Mouse (Mus musculus) liver, embryonic 14.5 days (tissue): ENCODE results near the gene Tapt1. TPM values are rescaled to one million over a fixed set of nuclear protein-coding genes. Genes with fewer than 3 reads are reported as not detected.

Experiments used
- ATAC-seq: fragments of 200-750 bp; cut with Nextera tagmentation; 2 replicates; pipeline ENCODE4 v1.8.0; 2017; ENCODE audit warnings: moderate number of reproducible peaks, mild to moderate bottlenecking, moderate library complexity; ENCODE audit not compliant: insufficient read depth
- DNase-seq, 3 experiments: peaks; one replicate each; pipeline ENCODE4 v3.0.0-alpha.2; 2012 to 2013; ENCODE audit warnings: low read depth in 3 of 3, low spot score in 3 of 3
- H3K27ac ChIP-seq: fragments of 300-500 bp; sonication (generic); 2 replicates; pipeline ENCODE4 v1.5.1; 2014; ENCODE audit warnings: moderate library complexity, mild to moderate bottlenecking, control low read depth, inconsistent platforms
- H3K27me3 ChIP-seq: fragments of 300-500 bp; sonication (generic); 2 replicates; pipeline ENCODE4 v1.6.1; 2014; ENCODE audit warnings: mild to moderate bottlenecking, low read length, moderate library complexity; ENCODE audit not compliant: control insufficient read depth, insufficient read depth
- H3K36me3 ChIP-seq: fragments of 300-500 bp; sonication (generic); replicated peaks from 2 replicates; pipeline ENCODE4 v1.6.1; 2014; ENCODE audit warnings: low read depth; ENCODE audit not compliant: control insufficient read depth, insufficient read depth
- H3K4me1 ChIP-seq, 2 experiments: fragments of 200-500 bp in 1 of 2; fragments of 300-500 bp in 1 of 2; sonication (generic) in 1 of 2; replicated peaks; 2 replicates each; pipeline ENCODE4 v1.6.1; 2012 to 2014; ENCODE audit warnings: antibody characterized with exemption in 1 of 2, inconsistent platforms in 1 of 2, low read length in 1 of 2; ENCODE audit not compliant: control insufficient read depth in 2 of 2, insufficient read depth in 2 of 2
- H3K4me2 ChIP-seq: fragments of 300-500 bp; sonication (generic); 2 replicates; pipeline ENCODE4 v1.6.1; 2014; ENCODE audit warnings: low read depth, mild to moderate bottlenecking, control low read depth, moderate library complexity
- H3K4me3 ChIP-seq, 2 experiments: fragments of 200-500 bp in 1 of 2; fragments of 300-500 bp in 1 of 2; sonication (generic) in 1 of 2; 2 replicates each; pipeline ENCODE4 v1.5.1; 2012 to 2014; ENCODE audit warnings: low read depth in 2 of 2, low read length in 2 of 2, mild to moderate bottlenecking in 2 of 2, control low read depth in 1 of 2, inconsistent platforms in 1 of 2, moderate library complexity in 1 of 2; ENCODE audit not compliant: insufficient read depth in 1 of 2
- H3K9ac ChIP-seq: fragments of 300-500 bp; sonication (generic); replicated peaks from 2 replicates; pipeline ENCODE4 v1.6.1; 2014; ENCODE audit warnings: mild to moderate bottlenecking, control low read depth, moderate library complexity
- H3K9me3 ChIP-seq: fragments of 300-500 bp; sonication (generic); 2 replicates; pipeline ENCODE4 v1.6.1; 2016; ENCODE audit warnings: low read length, mixed read lengths; ENCODE audit not compliant: control insufficient read depth
- CTCF ChIP-seq: IDR thresholded peaks from 2 replicates; pipeline ENCODE4 v1.5.1; 2016; ENCODE audit warnings: antibody characterized with exemption, low read depth, control low read depth
- EP300 ChIP-seq: IDR thresholded peaks from 2 replicates; pipeline ENCODE4 v1.6.1; 2016; ENCODE audit warnings: antibody characterized with exemption, low read depth
- WGBS: fragments of 180-500 bp; shearing (Covaris S2); extraction: QIAGEN DNeasy Blood & Tissue Kit; methylation state at CpG from one replicate; pipeline ENCODE4 v1.1.7; 2014; ENCODE audit not compliant: insufficient replicate concordance; 5-methylcytosine and 5-hydroxymethylcytosine counted together
- polyA plus RNA-seq, 2 experiments: library from polyadenylated mRNA; depleted of rRNA in 1 of 2; stranded (reverse) in 1 of 2; unstranded in 1 of 2; fragments of >200 nt; fragmentation: Nextera tagmentation in 1 of 2; extraction: Ambion mirVana in 1 of 2; gene quantifications; 2 replicates each; pipeline versions ENCODE4 v1.2.1 to v1.2.3; 2012 to 2014

Gene Tapt1
- polyA plus RNA-seq, 2 experiments, result 30.9 to 31.2 TPM

GRCm38 (mm10) chr5:44219871-44220270 lies 6.6 kb downstream of the Tapt1 start:
- Histone ChIP-seq H3K9me3 (no peaks in the 10 kb centered on the region), H3K4me1 (peaks cover 18 to 46% of the 10 kb centered on the region in 2 experiments), H3K36me3 (peaks cover 20% of the 10 kb centered on the region), H3K9ac (no peak overlapping the region), H3K4me2 (no peak overlapping the region), H3K27ac (no peak overlapping the region), H3K4me3 (no peak overlapping the region), H3K27me3 (no peaks in the 10 kb centered on the region)
- no peak for DNase-seq
- 62% methylated on average over 4 of the region's 4 CpGs for WGBS
- TF ChIP-seq CTCF (no peak), EP300 (no peak)
- no peak for ATAC-seq

- H3K36me3 ChIP-seq, result peaks cover 20% of the 10 kb centered on the region
- peaks cover 9 to 40% of the 10 kb centered on the region in 2 experiments for H3K4me1 ChIP-seq
- H3K4me2 ChIP-seq, result no peak overlapping the region
- H3K27me3 ChIP-seq, result no peaks in the 10 kb centered on the region
- H3K9ac ChIP-seq, result no peak overlapping the region
- no peak for TF ChIP-seq CTCF
- TF ChIP-seq EP300, result no peak
- H3K9me3 ChIP-seq, result no peaks in the 10 kb centered on the region
- 69% methylated on average over 4 of the region's 4 CpGs for WGBS
- no peak for ATAC-seq
- no peak for DNase-seq
- H3K4me3 ChIP-seq, result no peak overlapping the region
- H3K27ac ChIP-seq, result no peak overlapping the region
These were observed 7.9 kb downstream of the Tapt1 start for GRCm38 (mm10) chr5:44218483-44218882.

DNA sequence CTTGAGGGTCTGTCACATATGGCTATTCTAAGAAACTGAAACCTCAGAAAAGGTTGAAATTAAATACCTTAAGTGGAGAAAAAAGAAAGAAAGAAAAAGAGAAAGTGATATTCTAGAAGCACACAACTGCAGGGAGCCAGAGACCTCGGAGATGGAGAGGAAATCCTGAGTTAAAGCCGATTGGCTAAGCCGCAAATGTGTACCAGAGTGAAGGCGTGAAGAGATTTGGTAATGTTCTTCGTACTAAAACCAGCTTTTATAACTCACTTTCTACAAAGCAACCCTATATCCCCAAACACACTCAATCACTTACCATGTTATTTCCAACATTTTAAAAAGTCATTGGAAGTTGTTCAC lies 8.8 kb downstream of the Tapt1 start:
- TF ChIP-seq CTCF, result no peak
- TF ChIP-seq EP300, result no peak

DNA sequence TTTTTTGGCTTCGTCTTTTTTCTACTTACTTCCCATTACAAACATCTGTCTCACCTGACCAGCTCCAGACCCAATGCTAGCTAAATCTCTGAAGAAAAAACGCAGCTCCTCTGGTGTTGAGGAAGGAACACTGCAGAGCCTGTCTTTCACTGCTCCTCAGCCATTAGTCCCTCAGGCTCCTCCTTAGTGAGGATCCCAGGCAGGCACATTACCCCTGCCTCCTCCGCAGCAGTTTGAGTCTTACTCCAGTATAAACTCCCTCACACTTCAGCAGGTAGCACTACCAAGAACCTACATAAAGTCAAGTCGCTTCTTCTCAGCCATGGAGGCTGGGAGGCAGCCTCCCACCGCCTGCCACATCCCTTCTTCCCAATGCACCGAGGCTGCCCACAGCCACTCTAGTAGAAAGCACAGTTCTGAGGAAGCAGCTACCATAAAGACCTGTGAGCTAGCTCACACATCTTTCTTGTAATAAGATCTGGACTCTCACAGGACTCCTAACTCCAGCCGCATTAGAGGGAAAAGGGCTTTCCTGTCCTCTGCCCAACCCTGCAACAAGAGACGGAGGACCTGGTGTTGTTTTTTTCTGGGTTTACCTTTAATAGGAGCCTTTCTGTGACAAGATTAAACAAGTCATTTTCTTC lies 9.3 kb downstream of the Tapt1 start:
- no peaks in the 10 kb centered on the region for H3K27me3 ChIP-seq
- WGBS, result 81% methylated on average over 8 of the region's 8 CpGs
- H3K4me1 ChIP-seq, result peaks cover 2 to 35% of the 10 kb centered on the region in 2 experiments; a peak in 3 of 4 replicates
- H3K4me2 ChIP-seq, result no peak overlapping the region
- peaks cover 20% of the 10 kb centered on the region for H3K36me3 ChIP-seq
- H3K27ac ChIP-seq, result no peak overlapping the region
- H3K9me3 ChIP-seq, result no peaks in the 10 kb centered on the region
- DNase-seq (no peak), ATAC-seq (no peak)
- no peak overlapping the region for H3K4me3 ChIP-seq
- H3K9ac ChIP-seq, result no peak overlapping the region
- no peak for TF ChIP-seq EP300
- TF ChIP-seq CTCF, result no peak

More for the DNA sequence above, 8.8 kb downstream of the Tapt1 start:
- no peak overlapping the region for H3K4me3 ChIP-seq
- no peak for ATAC-seq
- H3K9ac ChIP-seq, result no peak overlapping the region
- no peaks in the 10 kb centered on the region for H3K9me3 ChIP-seq
- no peak overlapping the region for H3K4me2 ChIP-seq
- H3K27me3 ChIP-seq, result no peaks in the 10 kb centered on the region
- H3K36me3 ChIP-seq, result peaks cover 20% of the 10 kb centered on the region
- H3K27ac ChIP-seq, result no peak overlapping the region
- no peak for DNase-seq
- H3K4me1 ChIP-seq, result peaks cover 2 to 32% of the 10 kb centered on the region in 2 experiments; a peak in 3 of 4 replicates
- WGBS, result 77% methylated on average over 5 of the region's 5 CpGs

DNA sequence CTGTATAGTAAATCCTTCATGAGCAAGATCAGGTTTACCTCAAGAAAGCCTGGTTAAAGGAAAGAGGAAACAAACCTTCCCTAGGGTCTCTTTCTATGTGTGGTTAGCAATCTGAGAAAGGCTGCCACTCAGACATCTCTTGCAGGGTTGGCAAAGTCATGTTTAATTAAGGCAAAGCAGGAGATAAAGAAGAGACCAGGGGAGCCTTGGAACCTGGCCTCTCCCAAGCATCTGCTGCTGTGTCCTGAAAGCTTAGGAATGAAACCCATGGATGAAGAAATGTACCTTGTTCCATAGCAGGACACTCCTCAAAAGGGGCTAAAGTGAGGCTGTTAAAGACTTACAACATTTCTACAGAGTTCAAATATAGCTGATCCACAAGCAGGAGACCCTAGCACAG lies 11.3 kb downstream of the Tapt1 start:
- TF ChIP-seq EP300 (no peak), CTCF (no peak)
- Histone ChIP-seq H3K36me3 (peaks cover 26% of the 10 kb centered on the region), H3K9ac (no peak overlapping the region), H3K4me1 (peaks cover 2 to 34% of the 10 kb centered on the region in 2 experiments; a peak in 3 of 4 replicates), H3K27ac (no peak overlapping the region), H3K27me3 (no peaks in the 10 kb centered on the region), H3K9me3 (no peaks in the 10 kb centered on the region), H3K4me3 (no peak overlapping the region), H3K4me2 (no peak overlapping the region)
- ATAC-seq (no peak), DNase-seq (no peak)
